Mouse (Mus musculus) gastrocnemius, postnatal 25 days (tissue): ENCODE measurements around the gene Serinc2. TPM values are rescaled to one million over a fixed set of nuclear protein-coding genes. Genes with fewer than 3 reads are reported as not detected.
"Not testable (repeated sequence)": the region's sequence is repeated elsewhere in the genome, so short reads cannot be mapped to it uniquely, and the experiment has no call there.

ENCODE experiments used
- DNase-seq: peaks from one replicate; pipeline ENCODE4 v3.0.0; 2022
- total RNA-seq, 2 experiments: library from RNA; stranded (reverse); gene quantifications; 1 replicate in 1 of 2; 2 replicates in 1 of 2; pipeline ENCODE4 v1.2.3; 2021

Serinc2 gene
- total RNA-seq, 2 experiments from 2014 or later, result 52.0 to 64.1 TPM

GRCm38 (mm10) chr4:130264698-130265349, 14.2 kb downstream of the Serinc2 start:
- DNase-seq, result no peak

DNA sequence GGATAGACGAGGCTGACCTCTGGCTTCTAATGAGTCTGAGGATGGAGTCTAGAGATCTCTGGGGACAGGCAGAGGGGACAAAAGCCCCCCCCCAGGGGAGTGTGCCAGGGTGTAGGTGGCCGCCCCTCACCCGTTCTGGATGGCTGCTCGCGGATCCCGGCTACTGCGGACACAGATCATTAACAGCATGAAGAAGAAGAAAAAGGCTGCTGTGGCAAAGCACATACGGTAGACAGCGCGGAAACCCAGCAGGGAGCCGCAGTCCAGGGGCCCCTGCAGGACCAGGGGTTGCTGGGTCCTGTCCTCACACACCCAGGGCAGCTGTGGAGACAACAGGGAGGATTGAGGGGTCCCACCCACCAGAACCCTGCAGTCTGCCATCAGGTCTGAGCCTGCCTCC, 14.9 kb downstream of the Serinc2 start:
- DNase-seq, result no peak

GRCm38 (mm10) chr4:130260406-130260805, 18.6 kb downstream of the Serinc2 start:
- no peak for DNase-seq

DNA sequence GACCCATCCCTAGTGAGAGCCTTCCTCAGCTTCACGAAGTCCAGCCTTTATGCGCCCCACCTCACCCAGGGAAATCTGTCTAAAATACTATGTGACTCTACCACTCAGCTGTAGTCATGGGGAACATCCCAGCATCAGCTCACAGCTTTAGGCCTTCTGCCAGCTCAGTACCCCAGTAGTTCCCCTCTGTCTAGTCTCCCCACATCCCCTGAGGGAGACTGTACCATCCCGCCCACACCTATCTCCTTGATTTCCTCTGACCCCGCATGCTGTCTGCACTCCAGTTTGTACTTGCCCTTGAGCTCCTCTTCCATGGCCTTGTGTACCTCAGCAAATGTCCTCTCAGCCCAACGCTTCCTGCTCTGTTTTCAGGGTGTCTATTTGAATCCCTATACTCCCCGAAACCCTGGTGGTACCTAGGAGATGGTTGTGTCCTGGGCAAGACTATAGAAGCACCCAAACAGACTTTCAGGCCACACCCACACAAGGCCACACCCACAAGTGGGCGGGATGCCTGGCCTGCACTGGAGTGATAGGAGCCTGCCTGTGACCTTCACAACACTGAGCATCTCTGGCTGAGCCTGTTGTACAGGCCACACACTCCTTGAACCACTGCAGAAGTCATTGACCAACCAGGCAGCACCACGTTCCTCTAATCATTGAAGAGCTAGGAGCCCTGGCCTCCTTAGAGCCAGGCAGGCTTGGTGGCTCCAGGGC, 26.4 kb downstream of the Serinc2 start:
- no peak for DNase-seq

GRCm38 (mm10) chr4:130251763-130252162, 27.2 kb downstream of the Serinc2 start:
- DNase-seq, result no peak

DNA sequence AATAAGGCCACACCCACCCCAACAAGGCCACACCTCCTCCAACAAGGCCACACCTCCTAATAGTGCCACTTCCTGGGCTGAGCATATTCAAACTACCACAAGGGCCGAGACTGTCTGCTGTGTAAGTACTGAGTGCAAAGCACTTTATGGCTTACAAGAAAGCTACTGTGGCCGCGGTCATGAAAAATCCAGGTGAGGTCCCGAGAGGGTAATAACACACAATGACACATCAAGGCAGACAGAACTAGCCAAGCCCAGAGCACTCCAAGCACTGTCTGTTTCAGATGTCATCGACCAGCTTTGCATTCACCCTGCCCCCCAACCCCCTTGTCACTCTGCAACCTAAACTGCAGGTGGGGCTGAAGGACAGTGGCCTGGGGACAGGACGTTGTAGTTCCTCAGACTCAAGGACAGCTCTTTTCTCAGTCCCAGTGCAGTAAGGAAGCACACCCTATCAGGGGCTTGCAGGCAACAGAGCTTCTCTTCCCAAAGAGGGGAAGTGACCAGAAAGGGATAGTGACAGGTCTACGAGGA, 27.8 kb downstream of the Serinc2 start:
- DNase-seq, result no peak

GRCm38 (mm10) chr4:130248636-130249035, 30.4 kb downstream of the Serinc2 start:
- DNase-seq, result no peak

DNA sequence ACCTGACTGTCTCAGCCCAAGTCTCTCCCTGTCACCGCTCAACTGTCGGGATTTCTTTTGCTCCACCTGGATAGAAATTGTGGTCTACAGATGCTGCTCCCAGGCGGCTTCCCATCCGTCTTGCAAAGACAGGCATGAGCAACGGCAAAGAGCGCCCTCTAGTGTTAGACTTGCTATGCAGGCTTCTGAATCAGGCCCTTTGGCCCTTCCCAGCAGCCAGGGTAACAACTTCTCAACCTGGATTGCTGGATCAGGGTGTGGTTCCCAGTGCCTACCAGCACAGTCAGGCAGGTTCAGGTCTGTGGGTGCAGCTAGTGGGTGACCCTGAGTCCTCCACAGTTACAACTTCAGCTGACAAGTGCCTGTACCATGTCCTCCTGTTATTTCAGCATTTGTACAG, 32.9 kb downstream of the Serinc2 start:
- DNase-seq, result no peak

DNA sequence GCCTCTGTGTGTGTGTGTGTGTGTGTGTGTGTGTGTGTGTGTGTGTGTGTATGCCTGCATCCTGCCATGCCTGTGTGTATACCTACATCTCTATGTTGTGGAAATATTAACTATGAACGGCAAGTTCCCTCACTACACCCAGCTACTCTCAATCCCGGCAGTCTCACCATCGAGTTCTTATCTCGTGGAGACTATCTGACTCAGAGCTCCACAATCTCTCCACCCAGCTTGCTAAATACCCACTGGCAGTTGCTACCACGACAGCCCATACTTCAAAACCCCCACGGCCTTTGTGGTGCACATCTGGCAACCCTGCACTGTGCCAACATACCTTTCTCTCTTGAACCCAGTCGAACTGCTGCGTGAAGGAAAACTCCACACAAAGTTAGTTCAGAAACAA, 34.3 kb downstream of the Serinc2 start:
- no peak for DNase-seq

DNA sequence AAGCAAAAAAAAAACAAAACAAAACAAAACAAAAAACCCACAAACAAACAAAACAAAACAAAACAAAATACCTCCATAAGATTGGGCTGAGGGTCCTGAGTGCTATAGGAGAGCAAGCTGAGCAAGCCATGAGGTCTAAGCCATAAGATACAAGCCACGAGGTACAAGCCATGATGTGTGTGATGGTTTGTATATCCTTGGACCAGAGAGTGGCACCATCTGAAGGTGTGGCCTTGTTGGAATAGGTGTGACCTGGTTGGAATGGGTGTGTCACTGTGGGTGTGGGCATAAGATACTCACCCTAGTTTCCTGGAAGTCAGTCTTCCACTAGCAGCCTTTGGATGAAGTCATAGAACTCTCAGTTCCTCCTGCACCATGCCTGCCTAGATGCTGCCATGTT, 35.4 kb downstream of the Serinc2 start:
- not testable (repeated sequence) for DNase-seq

GRCm38 (mm10) chr4:130242956-130243355, 36.0 kb downstream of the Serinc2 start:
- no peak for DNase-seq

DNA sequence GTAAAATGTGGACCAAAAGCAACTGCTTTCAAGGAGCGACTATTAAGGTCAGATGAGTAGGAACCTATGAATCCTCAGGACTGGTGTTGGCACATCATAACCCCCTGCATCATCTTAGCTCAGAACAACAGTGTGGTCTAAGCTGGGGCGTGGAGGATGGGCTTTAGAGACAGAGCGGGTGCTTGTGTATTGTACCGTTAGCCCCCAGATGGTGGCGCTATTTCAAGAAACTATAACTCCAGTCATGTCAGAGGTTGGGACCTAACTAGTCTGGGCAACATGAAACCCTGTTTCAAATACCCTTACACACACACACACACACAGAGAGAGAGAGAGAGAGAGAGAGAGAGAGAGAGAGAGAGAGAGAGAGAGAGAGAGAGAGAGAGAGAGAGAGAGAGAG, 38.3 kb downstream of the Serinc2 start:
- DNase-seq, result no peak

- no peak for DNase-seq
Measured at GRCm38 (mm10) chr4:130237607-130238006, 41.4 kb downstream of the Serinc2 start.

GRCm38 (mm10) chr4:130236361-130236760, 42.6 kb downstream of the Serinc2 start:
- no peak for DNase-seq

GRCm38 (mm10) chr4:130224071-130224470, 54.9 kb downstream of the Serinc2 start:
- DNase-seq, result no peak

DNA sequence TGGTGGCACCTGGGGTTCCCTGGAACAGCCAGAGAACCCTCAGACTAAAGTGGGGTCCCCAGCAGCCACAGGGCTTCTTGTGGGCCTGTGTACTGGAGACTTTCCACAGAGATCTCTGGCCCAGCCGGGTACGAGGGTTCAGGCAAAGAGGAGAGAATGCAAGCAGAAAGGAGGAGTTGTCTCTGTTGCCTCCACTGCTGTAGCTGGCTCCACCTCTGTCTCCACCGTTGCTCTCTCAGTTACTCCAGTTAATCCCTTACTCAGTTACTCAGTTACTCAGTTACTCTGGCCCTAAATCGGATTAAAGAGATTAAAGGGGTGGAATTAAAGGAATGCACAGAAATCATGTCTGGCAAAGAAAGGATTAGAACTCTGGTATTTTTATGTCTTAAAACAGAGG, 56.8 kb downstream of the Serinc2 start, which contains the start of gene Gm853:
Gene Gm853, minus strand, starts transcription at position 223 of the 400 bp plus-strand sequence.
- DNase-seq, result no peak

- DNase-seq, result no peak
Measured at GRCm38 (mm10) chr4:130220176-130220575, 58.8 kb downstream of the Serinc2 start.

- no peak for DNase-seq
Measured at GRCm38 (mm10) chr4:130215392-130215791, 63.6 kb downstream of the Serinc2 start.

DNA sequence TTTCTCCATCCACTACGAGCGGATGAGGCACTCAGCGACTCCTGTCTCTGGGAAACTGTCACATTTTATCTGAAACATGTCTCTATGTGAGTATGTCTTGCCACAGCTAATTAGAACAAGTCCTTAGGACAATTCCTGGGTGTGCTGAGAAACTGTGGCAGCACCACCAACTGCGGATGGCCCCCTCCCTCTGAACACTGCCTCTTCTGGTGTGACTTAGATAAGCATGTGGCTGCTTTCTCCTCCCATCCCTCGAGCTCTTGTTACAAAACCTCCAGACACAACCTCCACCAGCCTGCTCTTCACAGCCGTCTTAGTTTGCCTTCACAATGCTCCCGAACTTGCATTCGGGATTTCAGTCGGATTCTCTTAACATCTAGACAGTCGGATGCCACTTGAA, 65.1 kb downstream of the Serinc2 start:
- no peak for DNase-seq

DNA sequence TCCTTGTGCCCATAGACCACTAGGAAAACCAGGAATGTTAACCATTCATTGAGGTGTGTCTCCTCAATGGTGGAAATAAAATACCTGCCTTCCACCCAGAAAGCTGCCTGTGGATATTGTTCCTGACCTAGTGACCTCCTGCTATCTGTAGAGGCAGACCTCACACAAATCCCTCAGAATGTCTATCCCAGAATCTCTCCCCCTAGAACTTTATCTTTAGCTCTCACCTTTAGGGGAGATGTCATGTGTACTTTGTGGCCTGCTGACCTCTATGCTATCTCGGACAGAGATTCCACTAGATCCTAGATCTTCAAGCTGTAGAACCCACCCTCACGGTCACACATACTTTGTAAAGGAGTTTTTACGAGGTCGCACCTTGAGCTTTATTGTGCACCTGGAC, 65.8 kb downstream of the Serinc2 start:
- no peak for DNase-seq

DNA sequence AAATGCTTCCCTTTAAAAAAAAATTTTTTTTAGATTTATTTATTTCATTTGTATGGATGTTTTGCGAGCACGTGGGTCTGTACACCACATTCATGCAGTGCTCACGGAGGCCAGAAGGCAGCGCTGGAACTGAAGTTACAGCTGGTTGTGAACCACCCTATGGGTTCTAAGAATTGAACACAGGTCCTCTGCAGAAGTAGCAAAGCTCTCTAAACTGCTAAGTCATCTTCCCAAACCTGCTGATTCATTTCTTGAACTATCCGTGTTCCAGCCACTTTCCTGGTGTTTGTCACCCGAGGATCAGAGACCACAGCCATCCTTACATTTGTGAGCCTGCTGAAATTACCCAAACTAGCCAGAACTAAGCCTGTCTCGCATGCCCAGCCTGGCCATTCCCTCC, 66.6 kb downstream of the Serinc2 start:
- no peak for DNase-seq

DNA sequence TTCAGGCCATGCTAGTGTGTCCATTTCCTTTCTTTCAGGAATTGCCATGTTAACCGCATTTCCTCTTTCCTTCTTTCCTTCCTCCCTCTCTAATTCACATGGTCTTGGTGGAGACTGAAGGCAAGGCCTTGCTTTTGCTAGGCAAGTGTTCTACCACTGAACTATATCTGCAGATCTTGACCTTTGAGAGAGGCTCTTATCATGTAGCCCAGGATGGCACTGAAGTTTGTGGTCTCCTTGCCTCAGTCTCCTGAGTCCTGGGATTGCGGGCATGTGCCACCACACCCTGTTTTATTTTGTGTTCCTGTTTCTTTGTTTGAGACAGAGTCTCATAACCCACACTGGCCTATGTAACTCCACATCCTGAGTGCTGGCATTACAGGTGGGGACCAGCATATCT, 67.1 kb downstream of the Serinc2 start:
- DNase-seq, result no peak
